Mouse (Mus musculus): ENCODE measurements around the gene Plin4.

Plin4 gene

GRCm38 (mm10) chr17:56062081-56062480, 47.5 kb downstream of the Plin4 start:
- CTCF ChIA-PET: no interaction called here

DNA sequence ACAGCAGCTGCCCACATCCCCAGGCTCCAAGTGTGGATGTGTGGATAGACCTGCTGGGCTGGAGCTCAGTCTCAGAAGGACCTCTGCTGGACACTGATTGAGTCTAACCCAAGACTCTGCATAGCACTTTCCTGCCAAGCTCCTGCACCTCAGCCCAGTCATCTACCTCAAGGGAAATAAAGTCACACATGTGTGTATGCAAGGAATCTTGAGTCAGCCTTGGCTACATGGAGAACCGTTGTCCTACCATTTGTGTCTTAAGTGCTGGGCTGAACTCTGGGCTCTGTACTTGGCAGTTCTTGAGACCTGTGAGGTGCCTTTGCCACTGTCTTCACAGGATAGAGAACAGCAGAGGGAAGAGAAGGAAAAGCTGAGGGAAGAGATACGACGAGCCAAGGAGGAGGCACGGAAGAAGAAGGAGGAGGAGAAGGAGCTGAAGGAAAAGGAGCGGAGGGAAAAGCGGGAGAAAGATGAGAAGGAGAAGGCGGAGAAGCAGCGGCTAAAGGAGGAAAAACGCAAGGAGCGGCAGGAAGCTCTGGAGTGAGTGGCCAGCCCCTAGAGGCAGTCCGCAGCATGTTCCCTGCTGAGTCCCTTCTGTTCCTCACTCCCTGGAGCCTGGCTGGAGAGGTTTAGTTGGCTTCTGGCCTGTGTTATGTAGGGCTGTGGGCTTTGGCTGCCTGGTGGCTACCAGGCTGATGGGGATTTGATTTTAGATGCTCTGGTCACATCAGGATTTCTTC, 52.1 kb downstream of the Plin4 start:
- CTCF ChIA-PET: no interaction called here

- CTCF ChIA-PET: interaction anchor here (0.6 kb wide), 2 partner anchors 271 to 1192 kb away, joined by 3 to 5 read pairs; no protein-coding TSS in a partner anchor
These were observed 53.5 kb downstream of the Plin4 start for GRCm38 (mm10) chr17:56055945-56056678.

GRCm38 (mm10) chr17:56054938-56055337, 54.7 kb downstream of the Plin4 start:
- CTCF ChIA-PET: no interaction called here

DNA sequence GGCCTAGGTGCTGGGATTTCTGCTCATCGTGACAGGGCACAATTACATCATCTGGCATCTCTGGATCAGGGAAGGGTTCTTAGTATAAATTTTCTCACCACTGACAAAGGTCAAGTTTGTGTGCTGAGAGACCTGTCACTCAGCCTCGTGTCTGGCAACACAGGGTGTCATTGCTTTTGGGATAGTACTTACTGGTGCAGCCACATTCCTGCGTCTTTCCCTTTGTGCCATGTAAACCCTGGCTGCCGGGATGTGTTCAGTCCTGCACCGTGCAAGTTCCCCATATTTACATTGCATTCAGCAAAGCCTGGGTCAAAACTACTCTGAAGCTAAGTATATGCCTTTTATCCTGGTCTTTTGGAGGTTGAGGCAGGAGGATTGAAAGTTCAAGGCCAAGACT, 58.2 kb downstream of the Plin4 start:
- CTCF ChIA-PET: no interaction called here

Data from spleen, embryonic (tissue).